Mouse (Mus musculus) MEL (cell line): ENCODE results near the gene Angpt4. TPM values are rescaled to one million over a fixed set of nuclear protein-coding genes. Genes with fewer than 3 reads are reported as not detected.

Experiments used
- DNase-seq: peaks from one replicate; pipeline ENCODE4 v3.0.0; 2011; ENCODE audit warnings: low read depth, low spot score
- H3K27ac ChIP-seq: 2 replicates; pipeline ENCODE4 v1.5.1; 2012; ENCODE audit warnings: low read depth, mild to moderate bottlenecking, control low read depth, low read length, moderate library complexity; ENCODE audit not compliant: control insufficient read depth
- H3K27me3 ChIP-seq, 2 experiments: fragments of 150-350 bp in 1 of 2; sonication (generic) in 1 of 2; 2 replicates each; pipeline ENCODE4 v1.6.1; 2012; ENCODE audit warnings: low read length in 2 of 2, mild to moderate bottlenecking in 2 of 2, improper control_type of control experiment in 1 of 2, moderate library complexity in 1 of 2; ENCODE audit not compliant: insufficient read depth in 2 of 2, control insufficient read depth in 1 of 2
- H3K36me3 ChIP-seq, 2 experiments: 2 replicates each; pipeline ENCODE4 v1.6.1; 2012 to 2014; ENCODE audit warnings: low read length in 2 of 2, improper control_type of control experiment in 1 of 2, inconsistent platforms in 1 of 2, mild to moderate bottlenecking in 1 of 2; ENCODE audit not compliant: insufficient read depth in 2 of 2, control insufficient read depth in 1 of 2
- H3K4me1 ChIP-seq, 2 experiments: fragments of 150-350 bp in 1 of 2; sonication (generic) in 1 of 2; 2 replicates each; pipeline ENCODE4 v1.6.1; 2012; ENCODE audit warnings: low read length in 2 of 2, improper control_type of control experiment in 1 of 2, mild to moderate bottlenecking in 1 of 2; ENCODE audit not compliant: insufficient read depth in 2 of 2, control insufficient read depth in 1 of 2
- H3K4me3 ChIP-seq, 2 experiments: fragments of 150-350 bp in 1 of 2; sonication (generic) in 1 of 2; 2 replicates each; pipeline ENCODE4 v1.5.1; 2012; ENCODE audit warnings: low read depth in 2 of 2, low read length in 2 of 2, mild to moderate bottlenecking in 2 of 2, moderate library complexity in 2 of 2, control low read depth in 1 of 2, improper control_type of control experiment in 1 of 2; ENCODE audit not compliant: control insufficient read depth in 1 of 2, insufficient read depth in 1 of 2
- H3K79me2 ChIP-seq: 2 replicates; pipeline ENCODE4 v1.6.1; 2012; ENCODE audit warnings: mild to moderate bottlenecking, low read length, moderate library complexity; ENCODE audit not compliant: control insufficient read depth, poor library complexity, insufficient read depth
- H3K9ac ChIP-seq: 2 replicates; pipeline ENCODE4 v1.6.1; 2012; ENCODE audit warnings: low read depth, mild to moderate bottlenecking, control low read depth, low read length, moderate library complexity; ENCODE audit not compliant: control insufficient read depth, poor library complexity, severe bottlenecking
- H3K9me3 ChIP-seq: fragments of 150-350 bp; sonication (generic); replicated peaks from 2 replicates; pipeline ENCODE4 v1.6.1; 2012; ENCODE audit warnings: mild to moderate bottlenecking, low read length, improper control_type of control experiment, moderate library complexity; ENCODE audit not compliant: insufficient read depth
- CHD1 ChIP-seq: IDR thresholded peaks from 2 replicates; pipeline ENCODE4 v1.6.1; 2012; ENCODE audit warnings: low read depth, mild to moderate bottlenecking, inconsistent platforms, low read length, improper control_type of control experiment
- CTCF ChIP-seq, 3 experiments: IDR thresholded peaks in 2 of 3; conservative IDR thresholded peaks in 1 of 3; 2 replicates each; pipeline ENCODE4 v1.5.1; 2011 to 2012; ENCODE audit warnings: low read length in 3 of 3, low read depth in 2 of 3, mild to moderate bottlenecking in 2 of 3, improper control_type of control experiment in 1 of 3, inconsistent platforms in 1 of 3, mixed read lengths in 1 of 3, moderate library complexity in 1 of 3; ENCODE audit not compliant: control insufficient read depth in 1 of 3, insufficient read depth in 1 of 3, poor library complexity in 1 of 3, severe bottlenecking in 1 of 3
- E2F4 ChIP-seq: IDR thresholded peaks from 2 replicates; pipeline ENCODE4 v1.6.1; 2011; ENCODE audit warnings: low read depth, low read length, improper control_type of control experiment, borderline replicate concordance
- EP300 ChIP-seq, 2 experiments: IDR thresholded peaks; 2 replicates each; pipeline ENCODE4 v1.6.1; 2011; ENCODE audit warnings: improper control_type of control experiment in 2 of 2, low read length in 2 of 2, low read depth in 1 of 2, mild to moderate bottlenecking in 1 of 2
- ETS1 ChIP-seq: IDR thresholded peaks from 2 replicates; pipeline ENCODE4 v1.6.1; 2012; ENCODE audit warnings: low read depth, mild to moderate bottlenecking, inconsistent platforms, low read length, improper control_type of control experiment, moderate library complexity
- GABPA ChIP-seq: IDR thresholded peaks from 2 replicates; pipeline ENCODE4 v1.6.1; 2012; ENCODE audit warnings: low read depth, mild to moderate bottlenecking, inconsistent platforms, low read length, improper control_type of control experiment, moderate library complexity
- KAT2A ChIP-seq: conservative IDR thresholded peaks from 2 replicates; pipeline ENCODE4 v1.6.1; 2012; ENCODE audit warnings: low read depth, low read length, improper control_type of control experiment, inconsistent platforms
- MAZ ChIP-seq: IDR thresholded peaks from 2 replicates; pipeline ENCODE4 v1.6.1; 2012; ENCODE audit warnings: low read depth, mild to moderate bottlenecking, inconsistent platforms, low read length, improper control_type of control experiment
- MXI1 ChIP-seq: IDR thresholded peaks from 2 replicates; pipeline ENCODE4 v1.6.1; 2011; ENCODE audit warnings: mild to moderate bottlenecking, low read depth, low read length, improper control_type of control experiment
- MYB ChIP-seq: IDR thresholded peaks from 2 replicates; pipeline ENCODE4 v1.6.1; 2011; ENCODE audit warnings: mild to moderate bottlenecking, low read depth, low read length, improper control_type of control experiment
- POLR2AphosphoS2 ChIP-seq: IDR thresholded peaks from 2 replicates; pipeline ENCODE4 v1.6.1; 2011; ENCODE audit warnings: low read length, improper control_type of control experiment
- RAD21 ChIP-seq: IDR thresholded peaks from 2 replicates; pipeline ENCODE4 v1.6.1; 2011; ENCODE audit warnings: mild to moderate bottlenecking, low read depth, low read length, improper control_type of control experiment
- RCOR1 ChIP-seq: IDR thresholded peaks from 2 replicates; pipeline ENCODE4 v1.6.1; 2012; ENCODE audit warnings: low read depth, mild to moderate bottlenecking, inconsistent platforms, low read length, improper control_type of control experiment
- SMC3 ChIP-seq: IDR thresholded peaks from 2 replicates; pipeline ENCODE4 v1.6.1; 2011; ENCODE audit warnings: low read depth, low read length, improper control_type of control experiment
- TAL1 ChIP-seq: IDR thresholded peaks from 2 replicates; pipeline ENCODE4 v1.6.1; 2012; ENCODE audit warnings: mild to moderate bottlenecking, inconsistent platforms, low read length, moderate library complexity, mixed read lengths
- UBTF ChIP-seq: IDR thresholded peaks from 2 replicates; pipeline ENCODE4 v1.6.1; 2012; ENCODE audit warnings: low read depth, mild to moderate bottlenecking, inconsistent platforms, low read length, improper control_type of control experiment, moderate library complexity, borderline replicate concordance; ENCODE audit not compliant: insufficient read depth
- ZC3H11A ChIP-seq: IDR thresholded peaks from 2 replicates; pipeline ENCODE4 v1.6.1; 2012; ENCODE audit warnings: low read depth, mild to moderate bottlenecking, inconsistent platforms, low read length, improper control_type of control experiment
- ZMIZ1 ChIP-seq: IDR thresholded peaks from 2 replicates; pipeline ENCODE4 v1.6.1; 2012; ENCODE audit warnings: low read depth, mild to moderate bottlenecking, inconsistent platforms, low read length, improper control_type of control experiment, moderate library complexity
- polyA plus RNA-seq, 2 experiments: library from polyadenylated mRNA; stranded (reverse) in 1 of 2; unstranded in 1 of 2; fragments of >175 nt in 1 of 2; fragments of >200 nt in 1 of 2; gene quantifications; 2 replicates each; pipeline versions ENCODE4 v1.2.1 to v1.2.4; 2012; ENCODE audit warnings: low replicate concordance in 2 of 2, low read depth in 1 of 2; ENCODE audit not compliant: insufficient read length in 2 of 2, insufficient read depth in 1 of 2, missing spikeins in 1 of 2
- total RNA-seq: library from RNA; depleted of rRNA; stranded (reverse); fragments of 300-350 nt; gene quantifications from 2 replicates; pipeline ENCODE4 v1.2.3, GENCODE M21; 2012

Gene Angpt4
- total and polyA plus RNA-seq, 3 experiments = not detected

DNA sequence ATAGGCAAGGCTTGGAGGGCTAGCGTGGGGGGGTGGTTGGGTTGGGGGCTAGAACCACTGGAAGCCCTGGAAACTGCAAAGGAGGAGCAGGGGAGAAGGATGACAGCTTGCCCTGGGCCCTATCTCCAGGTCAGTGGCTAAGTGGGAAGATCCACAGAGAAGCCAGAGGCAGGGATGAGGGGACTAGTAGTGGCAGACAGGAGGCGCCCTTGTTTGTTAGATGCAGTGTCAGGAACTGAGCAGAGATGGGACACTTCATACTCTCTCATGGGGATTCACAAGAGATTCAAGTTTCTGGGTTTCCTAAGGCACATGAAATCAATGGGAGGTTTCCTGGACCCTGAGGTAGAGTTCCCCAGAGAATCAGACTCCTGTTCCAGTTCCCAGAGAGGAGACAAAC, 30.3 kb downstream of the Angpt4 start:
- H3K9me3 ChIP-seq = no peaks in the 10 kb centered on the region
- no peak overlapping the region for H3K4me3 ChIP-seq
- no peaks in the 10 kb centered on the region for H3K36me3 ChIP-seq
- H3K27me3 ChIP-seq = no peaks in the 10 kb centered on the region; a peak in 1 of 4 replicates
- no peak overlapping the region for H3K9ac ChIP-seq
- DNase-seq = peak; percentile 9
- no peaks in the 10 kb centered on the region for H3K4me1 ChIP-seq
- no peaks in the 10 kb centered on the region for H3K79me2 ChIP-seq
- no peak for TF ChIP-seq EP300 (IDR thresholded peaks at IDR 0.05; ENCODE audit: low read depth in 1 of 2, low read length in 2 of 2)
- peak; percentile 31; the same call in 1 of the 2 replicates for TF ChIP-seq ZC3H11A
- TF ChIP-seq MAZ = no peak
- TF ChIP-seq MYB = no peak
- TF ChIP-seq RAD21 = peak; percentile 39
- peak; percentile 40 for TF ChIP-seq SMC3
- peak; percentile 10 to 44 (median 28); a peak in 4 of 6 replicates for TF ChIP-seq CTCF (IDR thresholded peaks at IDR 0.05 in 2 of 3, conservative IDR thresholded peaks at IDR 0.05 in 1 of 3; ENCODE audit: control insufficient read depth in 1 of 3, insufficient read depth in 1 of 3, low read depth in 2 of 3, low read length in 3 of 3, poor library complexity in 1 of 3, severe bottlenecking in 1 of 3)
- no peak overlapping the region for H3K27ac ChIP-seq

DNA sequence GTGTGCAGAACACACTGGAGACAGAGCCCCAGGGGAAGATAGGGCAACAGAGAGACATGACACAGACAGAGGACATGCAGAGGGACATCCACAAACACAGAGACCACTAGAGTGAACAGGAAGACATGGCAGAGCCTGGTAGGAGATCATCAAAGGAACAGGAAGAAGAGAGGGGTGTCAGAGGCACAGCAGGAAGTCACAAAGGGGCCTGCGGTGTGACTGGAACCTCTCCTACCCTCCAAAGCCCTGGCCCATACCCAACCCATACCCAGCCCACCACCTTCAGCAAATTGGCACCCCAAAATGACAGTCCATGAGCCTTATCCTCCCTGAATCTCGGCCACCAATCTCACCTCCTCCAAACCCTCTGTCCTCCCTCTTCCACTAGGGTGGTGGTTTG, 33.1 kb downstream of the Angpt4 start:
- no peak overlapping the region for H3K4me3 ChIP-seq
- no peaks in the 10 kb centered on the region for H3K36me3 ChIP-seq
- no peaks in the 10 kb centered on the region for H3K9me3 ChIP-seq
- no peak for TF ChIP-seq E2F4
- TF ChIP-seq UBTF = no peak
- no peak for TF ChIP-seq GABPA
- no peak for TF ChIP-seq CHD1
- TF ChIP-seq ZC3H11A = no peak
- no peak for TF ChIP-seq RCOR1
- no peak for TF ChIP-seq ETS1
- no peak for TF ChIP-seq TAL1
- no peak for TF ChIP-seq ZMIZ1
- no peak for TF ChIP-seq POLR2AphosphoS2
- no peak for TF ChIP-seq SMC3
- TF ChIP-seq KAT2A = no peak
- TF ChIP-seq MXI1 = no peak
- H3K79me2 ChIP-seq = no peaks in the 10 kb centered on the region
- no peak for DNase-seq
- no peaks in the 10 kb centered on the region; a peak in 1 of 4 replicates for H3K27me3 ChIP-seq
- H3K27ac ChIP-seq = no peak overlapping the region
- H3K9ac ChIP-seq = no peak overlapping the region
- no peaks in the 10 kb centered on the region for H3K4me1 ChIP-seq
